Mouse (Mus musculus): ENCODE data around the gene Lexm.

- TF ChIP-seq CTCF (IDR thresholded peaks at IDR 0.05; ENCODE audit: borderline replicate concordance, control insufficient read depth, extremely low read depth, insufficient read depth, low read length, poor library complexity), result no peak
- TF ChIP-seq POLR2A (IDR thresholded peaks at IDR 0.05; ENCODE audit: control insufficient read depth, extremely low read depth, insufficient read depth, low read length, poor library complexity), result no peak
These were observed 19.3 kb downstream of the Lexm start for GRCm38 (mm10) chr4:106597741-106598140.
